ENCODE assay signal across 8 mouse cellular contexts in genomic region chr10:46697363-46698246, GRCm38 (mm10).
A peak's percentile ranks its signal among the peaks of the same experiment; 100 is the strongest.
DNase-seq lines count a peak whose midpoint lies in the region; ATAC-seq lines count a peak whose summit lies in the region.

No protein-coding gene starts in this region.

- H3K4me1 ChIP-seq in kidney, embryonic 14.5 days (ENCODE audit: control insufficient read depth, insufficient read depth, low read length): no peaks in the 10 kb centered on the region
- H3K4me1 ChIP-seq in kidney, embryonic 16.5 days (ENCODE audit: insufficient read depth, low read length): no peaks in the 10 kb centered on the region
- no peaks in the 10 kb centered on the region for H3K4me1 ChIP-seq in forebrain, embryonic 12.5 days
- H3K4me1 ChIP-seq in hindbrain, embryonic 15.5 days (replicated peaks): peaks cover 9% of the 10 kb centered on the region; the same call in 1 of the 2 replicates
- no peaks in the 10 kb centered on the region for H3K4me1 ChIP-seq in lung, embryonic 16.5 days (replicated peaks; ENCODE audit: control insufficient read depth, insufficient read depth, low read length)
- H3K4me1 ChIP-seq in stomach, embryonic 15.5 days: no peaks in the 10 kb centered on the region

- H3K27ac ChIP-seq in kidney, embryonic 14.5 days (ENCODE audit: low read depth, low read length): no peak overlapping the region
- no peak overlapping the region for H3K27ac ChIP-seq in kidney, embryonic 16.5 days (ENCODE audit: low read length)
- H3K27ac ChIP-seq in forebrain, embryonic 12.5 days: peak overlapping the region; percentile 36; the same call in 1 of the 2 replicates
- H3K27ac ChIP-seq in hindbrain, embryonic 15.5 days (replicated peaks): peak overlapping the region; percentile 48; the same call in 1 of the 2 replicates
- H3K27ac ChIP-seq in lung, embryonic 16.5 days (ENCODE audit: low read length): no peak overlapping the region
- H3K27ac ChIP-seq in stomach, embryonic 15.5 days: no peak overlapping the region

- H3K36me3 ChIP-seq in kidney, embryonic 14.5 days (ENCODE audit: control insufficient read depth, insufficient read depth, low read length): no peaks in the 10 kb centered on the region
- no peaks in the 10 kb centered on the region for H3K36me3 ChIP-seq in kidney, embryonic 16.5 days (ENCODE audit: insufficient read depth, low read length)
- H3K36me3 ChIP-seq in forebrain, embryonic 12.5 days (replicated peaks): no peaks in the 10 kb centered on the region
- no peaks in the 10 kb centered on the region for H3K36me3 ChIP-seq in hindbrain, embryonic 15.5 days
- H3K36me3 ChIP-seq in lung, embryonic 16.5 days (ENCODE audit: control insufficient read depth, insufficient read depth, low read length): no peaks in the 10 kb centered on the region
- no peaks in the 10 kb centered on the region for H3K36me3 ChIP-seq in stomach, embryonic 15.5 days

- WGBS in kidney, embryonic 14.5 days: 49% methylated on average over 2 of the region's 2 CpGs
- WGBS in kidney, embryonic 16.5 days: 51% methylated on average over 2 of the region's 2 CpGs
- 34% methylated on average over 2 of the region's 2 CpGs for WGBS in forebrain, embryonic 12.5 days
- WGBS in hindbrain, embryonic 15.5 days: 35% methylated on average over 2 of the region's 2 CpGs
- WGBS in lung, embryonic 16.5 days: 31% methylated on average over 2 of the region's 2 CpGs
- 33% methylated on average over 2 of the region's 2 CpGs for WGBS in stomach, embryonic 15.5 days

- 0 out of 2 replicates have a peak, but pooled peaks have one; percentile 39 for ATAC-seq in kidney, embryonic 14.5 days (ENCODE audit: low FRiP score, low TSS enrichment)
- ATAC-seq in kidney, embryonic 16.5 days (ENCODE audit: low FRiP score, low TSS enrichment): no peak
- peak; percentile 92 for ATAC-seq in forebrain, embryonic 12.5 days (ENCODE audit: low FRiP score)
- ATAC-seq in hindbrain, embryonic 15.5 days (ENCODE audit: low FRiP score, low read depth): peak; percentile 98
- ATAC-seq in lung, embryonic 16.5 days (ENCODE audit: low read depth): peak; percentile 95
- peak; percentile 35; the same call in 1 of the 2 replicates for ATAC-seq in stomach, embryonic 15.5 days (ENCODE audit: insufficient read depth, low FRiP score, low read depth)

- peak; percentile 73 for DNase-seq in adipocyte (ENCODE audit: low spot score)
- DNase-seq in thymus, adult 18-20 months: no peak

- H3K9ac ChIP-seq in kidney, embryonic 14.5 days (ENCODE audit: low read depth, low read length): no peak overlapping the region
- H3K9ac ChIP-seq in kidney, embryonic 16.5 days (replicated peaks; ENCODE audit: low read length): no peak overlapping the region
- no peak overlapping the region for H3K9ac ChIP-seq in forebrain, embryonic 12.5 days
- H3K9ac ChIP-seq in hindbrain, embryonic 15.5 days: no peak overlapping the region
- no peak overlapping the region for H3K9ac ChIP-seq in lung, embryonic 16.5 days (ENCODE audit: low read length)
- H3K9ac ChIP-seq in stomach, embryonic 15.5 days: no peak overlapping the region

- no peaks in the 10 kb centered on the region for H3K9me3 ChIP-seq in kidney, embryonic 14.5 days (ENCODE audit: control insufficient read depth, low read length)
- H3K9me3 ChIP-seq in kidney, embryonic 16.5 days (ENCODE audit: low read length): no peaks in the 10 kb centered on the region
- no peaks in the 10 kb centered on the region for H3K9me3 ChIP-seq in forebrain, embryonic 12.5 days
- H3K9me3 ChIP-seq in hindbrain, embryonic 15.5 days: no peaks in the 10 kb centered on the region
- no peaks in the 10 kb centered on the region for H3K9me3 ChIP-seq in lung, embryonic 16.5 days (ENCODE audit: control insufficient read depth, low read length)
- H3K9me3 ChIP-seq in stomach, embryonic 15.5 days: no peaks in the 10 kb centered on the region

- H3K4me2 ChIP-seq in kidney, embryonic 14.5 days (replicated peaks; ENCODE audit: low read depth, low read length): no peak overlapping the region
- H3K4me2 ChIP-seq in kidney, embryonic 16.5 days (replicated peaks; ENCODE audit: low read depth, low read length): no peak overlapping the region
- no peak overlapping the region for H3K4me2 ChIP-seq in forebrain, embryonic 12.5 days
- H3K4me2 ChIP-seq in hindbrain, embryonic 15.5 days: no peak overlapping the region
- H3K4me2 ChIP-seq in lung, embryonic 16.5 days (ENCODE audit: low read depth, low read length): no peak overlapping the region
- no peak overlapping the region for H3K4me2 ChIP-seq in stomach, embryonic 15.5 days

- no peaks in the 10 kb centered on the region for H3K27me3 ChIP-seq in kidney, embryonic 14.5 days (ENCODE audit: control insufficient read depth, insufficient read depth, low read length)
- no peaks in the 10 kb centered on the region for H3K27me3 ChIP-seq in kidney, embryonic 16.5 days (ENCODE audit: insufficient read depth, low read length)
- H3K27me3 ChIP-seq in forebrain, embryonic 12.5 days: no peaks in the 10 kb centered on the region
- H3K27me3 ChIP-seq in hindbrain, embryonic 15.5 days: no peaks in the 10 kb centered on the region
- no peaks in the 10 kb centered on the region for H3K27me3 ChIP-seq in lung, embryonic 16.5 days (ENCODE audit: control insufficient read depth, insufficient read depth, low read depth, low read length)
- H3K27me3 ChIP-seq in stomach, embryonic 15.5 days (replicated peaks): no peaks in the 10 kb centered on the region

- H3K4me3 ChIP-seq in kidney, embryonic 14.5 days (ENCODE audit: low read length): no peak overlapping the region
- H3K4me3 ChIP-seq in kidney, embryonic 16.5 days (ENCODE audit: low read length): no peak overlapping the region
- H3K4me3 ChIP-seq in forebrain, embryonic 12.5 days (replicated peaks): no peak overlapping the region
- H3K4me3 ChIP-seq in hindbrain, embryonic 15.5 days: no peak overlapping the region
- H3K4me3 ChIP-seq in lung, embryonic 16.5 days (ENCODE audit: low read length): no peak overlapping the region
- no peak overlapping the region for H3K4me3 ChIP-seq in stomach, embryonic 15.5 days (replicated peaks)

Comparison
In these comparisons a context has a peak if more than half of its experiments do, and no peak if none do; other contexts are left out.
1. H3K27ac ChIP-seq: peak in forebrain, embryonic 12.5 days (single experiment) and hindbrain, embryonic 15.5 days (single experiment); none in kidney, embryonic 14.5 days (single experiment), kidney, embryonic 16.5 days (single experiment), lung, embryonic 16.5 days (single experiment) and stomach, embryonic 15.5 days (single experiment).